Mouse (Mus musculus) midbrain, embryonic 12.5 days (tissue): ENCODE data around the gene Adrm1. TPM values are rescaled to one million over a fixed set of nuclear protein-coding genes. Genes with fewer than 3 reads are reported as not detected.

Experiments
- ATAC-seq: fragments of 200-750 bp; cut with Nextera tagmentation; 2 replicates; pipeline ENCODE4 v1.8.0; 2017; ENCODE audit warnings: low read depth, moderate TSS enrichment, moderate library complexity; ENCODE audit not compliant: low FRiP score
- H3K27ac ChIP-seq: fragments of 300-500 bp; sonication (generic); replicated peaks from 2 replicates; pipeline ENCODE4 v1.5.1; 2016; ENCODE audit warnings: mild to moderate bottlenecking
- H3K27me3 ChIP-seq: fragments of 300-500 bp; sonication (generic); 2 replicates; pipeline ENCODE4 v1.6.1; 2016; ENCODE audit warnings: mild to moderate bottlenecking
- H3K36me3 ChIP-seq: fragments of 300-500 bp; sonication (generic); 2 replicates; pipeline ENCODE4 v1.6.1; 2016
- H3K4me1 ChIP-seq: fragments of 300-500 bp; sonication (generic); 2 replicates; pipeline ENCODE4 v1.6.1; 2016
- H3K4me2 ChIP-seq: fragments of 300-500 bp; sonication (generic); replicated peaks from 2 replicates; pipeline ENCODE4 v1.6.1; 2016; ENCODE audit warnings: mild to moderate bottlenecking, moderate library complexity
- H3K4me3 ChIP-seq: fragments of 300-500 bp; sonication (generic); 2 replicates; pipeline ENCODE4 v1.5.1; 2016; ENCODE audit warnings: mild to moderate bottlenecking
- H3K9ac ChIP-seq: fragments of 300-500 bp; sonication (generic); replicated peaks from 2 replicates; pipeline ENCODE4 v1.6.1; 2016; ENCODE audit warnings: mild to moderate bottlenecking, moderate library complexity
- H3K9me3 ChIP-seq: fragments of 300-500 bp; sonication (generic); 2 replicates; pipeline ENCODE4 v1.6.1; 2016; ENCODE audit warnings: mild to moderate bottlenecking
- WGBS: fragments of 180-500 bp; shearing (Covaris S2); methylation state at CpG from one replicate; pipeline ENCODE4 v1.1.7; 2016; 5-methylcytosine and 5-hydroxymethylcytosine counted together
- microRNA-seq: library from miRNA; unstranded; fragments of <30 nt; microRNA quantifications from one replicate; pipeline ENCODE4, GENCODE M21; 2017
- polyA plus RNA-seq: library from polyadenylated mRNA; unstranded; fragments of >200 nt; fragmentation: Nextera tagmentation; extraction: Ambion mirVana; gene quantifications from 2 replicates; pipeline ENCODE4 v1.2.1, GENCODE M21; 2016

The Adrm1 gene
- polyA plus RNA-seq, 1 experiment from 2014 or later = 214 TPM

DNA sequence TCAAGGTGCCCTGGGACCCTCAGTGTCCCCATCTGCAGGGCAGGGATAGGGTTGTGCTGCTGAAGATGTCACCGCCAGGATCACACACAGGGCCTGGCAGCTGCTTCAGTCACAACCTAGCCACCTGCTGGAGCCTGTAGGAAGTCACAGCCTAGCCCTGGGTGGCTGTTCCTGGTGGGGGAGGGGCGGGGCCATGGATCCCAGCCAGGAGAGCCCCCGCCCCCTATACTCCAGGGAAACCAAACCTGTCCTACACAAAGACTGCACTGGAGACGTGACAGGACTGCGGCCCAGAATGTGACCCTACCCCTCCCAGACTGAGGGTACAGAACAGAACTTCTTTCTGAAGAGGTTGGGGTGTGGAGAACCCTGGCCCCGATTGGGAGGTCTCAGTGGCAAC, 51.0 kb downstream of the Adrm1 start:
- Histone ChIP-seq H3K9me3 (no peaks in the 10 kb centered on the region), H3K9ac (no peak overlapping the region), H3K27me3 (peaks cover 51% of the 10 kb centered on the region), H3K27ac (no peak overlapping the region), H3K4me3 (no peak overlapping the region), H3K36me3 (no peaks in the 10 kb centered on the region), H3K4me1 (peaks cover 35% of the 10 kb centered on the region), H3K4me2 (no peak overlapping the region)
- WGBS = 16% methylated on average over 6 of the region's 6 CpGs
- no peak for ATAC-seq

DNA sequence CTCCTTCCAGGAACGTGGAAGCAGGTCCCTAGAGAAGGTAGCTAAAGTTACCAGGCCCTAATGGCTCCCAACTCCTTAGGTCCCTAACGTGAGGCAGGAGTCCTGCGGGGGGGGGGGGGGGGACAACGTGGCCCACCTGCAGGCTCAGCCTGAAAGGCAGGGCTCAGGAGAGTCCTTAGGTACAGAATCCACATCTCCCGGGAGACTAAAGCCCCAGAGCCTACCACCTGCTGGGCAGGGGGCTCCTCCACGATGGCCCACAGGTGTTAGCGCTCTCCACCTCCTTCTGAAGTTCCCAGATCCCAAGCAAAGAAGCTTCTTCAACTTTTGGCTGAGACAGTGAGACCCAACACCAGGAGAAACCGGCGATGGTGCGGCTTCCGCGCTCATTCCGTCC, 53.4 kb downstream of the Adrm1 start:
- H3K4me2 ChIP-seq = peak overlapping the region; percentile 100
- 1% methylated on average over 13 of the region's 13 CpGs for WGBS
- ATAC-seq = no peak
- no peak overlapping the region for H3K27ac ChIP-seq
- H3K27me3 ChIP-seq = peaks cover 65% of the 10 kb centered on the region
- H3K4me1 ChIP-seq = peaks cover 50% of the 10 kb centered on the region
- no peaks in the 10 kb centered on the region for H3K9me3 ChIP-seq
- peak overlapping the region; percentile 60 for H3K4me3 ChIP-seq
- H3K9ac ChIP-seq = no peak overlapping the region; the same call in 1 of the 2 replicates
- no peaks in the 10 kb centered on the region for H3K36me3 ChIP-seq

DNA sequence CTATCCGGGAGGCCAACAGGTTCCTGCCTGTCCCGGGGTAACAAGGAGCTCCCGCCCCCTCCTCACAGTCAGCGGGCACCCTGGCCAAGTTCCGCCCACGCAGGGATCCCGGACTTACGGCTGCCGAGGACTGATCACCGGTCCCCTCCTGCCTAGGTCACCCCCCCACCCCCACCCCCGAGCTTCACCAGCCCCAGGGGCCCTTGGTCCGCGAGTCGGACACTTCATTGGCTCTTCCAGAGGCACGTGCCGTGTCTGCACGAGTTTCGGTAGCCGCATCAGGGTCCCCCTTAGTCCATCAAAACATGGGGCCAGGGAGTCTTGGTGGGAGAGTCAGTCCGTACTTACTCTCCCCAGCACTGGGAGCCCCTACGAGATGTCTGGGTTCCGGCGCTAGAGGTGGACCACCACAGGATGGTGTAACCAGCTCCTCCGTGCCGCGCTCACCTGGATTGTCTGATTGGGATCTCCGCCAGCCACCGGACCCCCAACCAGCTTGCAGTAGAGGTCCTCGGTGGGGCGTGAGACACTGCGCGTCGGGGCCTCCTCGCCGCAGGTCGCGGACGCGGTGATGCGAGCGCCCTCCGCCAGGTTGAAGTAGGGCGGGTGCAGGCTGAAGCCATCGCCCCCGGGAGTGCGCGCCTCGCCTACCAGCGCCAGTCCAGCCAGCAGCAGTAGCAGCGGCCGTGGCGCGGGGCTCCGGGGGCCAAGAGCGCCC, 53.9 kb downstream of the Adrm1 start:
- peaks cover 65% of the 10 kb centered on the region for H3K27me3 ChIP-seq
- peak; percentile 36 for ATAC-seq
- no peak overlapping the region for H3K27ac ChIP-seq
- H3K4me1 ChIP-seq = peaks cover 49% of the 10 kb centered on the region
- H3K36me3 ChIP-seq = no peaks in the 10 kb centered on the region
- 0% methylated on average over 54 of the region's 55 CpGs for WGBS
- peak overlapping the region; percentile 100 for H3K4me2 ChIP-seq
- H3K9ac ChIP-seq = peak overlapping the region; percentile 63
- H3K4me3 ChIP-seq = peak overlapping the region; percentile 60
- no peaks in the 10 kb centered on the region for H3K9me3 ChIP-seq

Small RNA genes lying within 50 kb of the gene (microRNA-seq; reads per million reads assigned to microRNA genes)
- gene Mir7005 = not detected

Other genes starting within 250 kb of the Adrm1 start
- 5.0 and 5.1 TPM in 2 replicates for gene Taf4, start 194.8 kb upstream of the Adrm1 start, polyA plus RNA-seq
- 16.9 and 19.5 TPM in 2 replicates for gene Lsm14b, start 146.5 kb upstream of the Adrm1 start, polyA plus RNA-seq
- 613 and 651 TPM in 2 replicates for gene Psma7, start 129.1 kb upstream of the Adrm1 start, polyA plus RNA-seq
- gene Ss18l1, start 129.0 kb upstream of the Adrm1 start, polyA plus RNA-seq = 30.2 and 32.5 TPM in 2 replicates
- gene Mtg2, start 100.9 kb upstream of the Adrm1 start, polyA plus RNA-seq = 31.8 and 35.0 TPM in 2 replicates
- gene Hrh3, start 67.0 kb upstream of the Adrm1 start, polyA plus RNA-seq = 4.1 and 4.8 TPM in 2 replicates
- gene Osbpl2, start 52.2 kb upstream of the Adrm1 start, polyA plus RNA-seq = 52.7 and 52.8 TPM in 2 replicates
- 1.7 and 3.2 TPM in 2 replicates for gene Lama5, start 54.4 kb downstream of the Adrm1 start, polyA plus RNA-seq
- 393 and 434 TPM in 2 replicates for gene Rps21, start 85.9 kb downstream of the Adrm1 start, polyA plus RNA-seq
- gene Cables2, start 102.0 kb downstream of the Adrm1 start, polyA plus RNA-seq = 22.3 and 26.5 TPM in 2 replicates
- 0.08 and 0.16 TPM in 2 replicates for gene Rbbp8nl, start 118.4 kb downstream of the Adrm1 start, polyA plus RNA-seq
- gene Gata5, start 163.2 kb downstream of the Adrm1 start, polyA plus RNA-seq = not detected in 2 replicates